Mouse (Mus musculus) CH12.LX (cell line): Measurements from ENCODE around the gene D330045A20Rik.

Experiments used
- CHD1 ChIP-seq: IDR thresholded peaks from 2 replicates; pipeline ENCODE4 v1.6.1; 2012; ENCODE audit warnings: low read depth, low read length, improper control_type of control experiment, inconsistent platforms
- CHD2 ChIP-seq: IDR thresholded peaks from 2 replicates; pipeline ENCODE4 v1.6.1; 2011; ENCODE audit warnings: low read length, improper control_type of control experiment
- CTCF ChIP-seq, 2 experiments: IDR thresholded peaks in 1 of 2; conservative IDR thresholded peaks in 1 of 2; 2 replicates each; pipeline ENCODE4 v1.5.1; 2011 to 2012; ENCODE audit warnings: low read depth in 2 of 2, low read length in 2 of 2, improper control_type of control experiment in 1 of 2, inconsistent platforms in 1 of 2, mild to moderate bottlenecking in 1 of 2, moderate library complexity in 1 of 2
- EP300 ChIP-seq: IDR thresholded peaks from 2 replicates; pipeline ENCODE4 v1.6.1; 2011; ENCODE audit warnings: low read length, improper control_type of control experiment
- HCFC1 ChIP-seq: IDR thresholded peaks from 2 replicates; pipeline ENCODE4 v1.6.1; 2012; ENCODE audit warnings: low read depth, mild to moderate bottlenecking, inconsistent platforms, low read length, improper control_type of control experiment
- JUN ChIP-seq: IDR thresholded peaks from 2 replicates; pipeline ENCODE4 v1.6.1; 2011; ENCODE audit warnings: low read depth, mild to moderate bottlenecking, low read length, improper control_type of control experiment, moderate library complexity; ENCODE audit not compliant: insufficient read depth
- MAX ChIP-seq: IDR thresholded peaks from 2 replicates; pipeline ENCODE4 v1.6.1; 2011; ENCODE audit warnings: low read length, improper control_type of control experiment
- MYC ChIP-seq: IDR thresholded peaks from 2 replicates; pipeline ENCODE4 v1.6.1; 2011; ENCODE audit warnings: low read depth, mild to moderate bottlenecking, improper control_type of control experiment, low read length
- TBP ChIP-seq: conservative IDR thresholded peaks from 2 replicates; pipeline ENCODE4 v1.6.1; 2011; ENCODE audit warnings: low read depth, low read length, improper control_type of control experiment
- ZMIZ1 ChIP-seq: IDR thresholded peaks from 2 replicates; pipeline ENCODE4 v1.6.1; 2012; ENCODE audit warnings: low read depth, mild to moderate bottlenecking, inconsistent platforms, low read length, improper control_type of control experiment
- ZNF384 ChIP-seq: IDR thresholded peaks from 2 replicates; pipeline ENCODE4 v1.6.1; 2012; ENCODE audit warnings: low read depth, low read length, improper control_type of control experiment, inconsistent platforms

DNA sequence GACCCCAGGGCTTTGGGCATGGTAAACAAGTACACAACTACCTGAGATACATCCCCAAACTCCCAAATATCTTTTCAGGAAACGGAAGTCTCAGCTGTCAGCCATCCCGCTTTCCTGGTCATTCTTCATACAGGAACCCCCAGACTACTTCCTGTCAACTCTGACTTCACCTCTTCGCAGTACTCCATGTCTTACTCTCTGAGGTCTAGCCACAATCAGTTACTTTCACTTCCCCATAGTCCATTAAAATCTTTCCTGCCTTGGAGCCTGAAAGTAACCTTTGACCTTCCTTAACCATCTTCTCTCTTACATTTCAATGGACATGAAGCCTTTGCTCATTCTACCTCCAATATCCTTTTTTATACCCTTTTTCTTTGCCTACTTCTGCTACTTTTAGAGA, 89.9 kb downstream of the D330045A20Rik start:
- no peak for TF ChIP-seq HCFC1
- no peak for TF ChIP-seq CHD1
- no peak for TF ChIP-seq ZNF384
- no peak for TF ChIP-seq ZMIZ1
- no peak for TF ChIP-seq JUN
- no peak for TF ChIP-seq CTCF (conservative IDR thresholded peaks at IDR 0.05 in 1 of 2, IDR thresholded peaks at IDR 0.05 in 1 of 2; ENCODE audit: low read depth in 2 of 2, low read length in 2 of 2)
- no peak for TF ChIP-seq MAX
- no peak for TF ChIP-seq MYC
- TF ChIP-seq EP300: 0 out of 2 replicates have a peak, but pooled peaks have one; percentile 33
- no peak for TF ChIP-seq TBP
- no peak for TF ChIP-seq CHD2
